Mouse (Mus musculus) neural tube, embryonic 11.5 days (tissue): ENCODE results near the gene Zcchc10. TPM values are rescaled to one million over a fixed set of nuclear protein-coding genes. Genes with fewer than 3 reads are reported as not detected.
"Not testable (repeated sequence)": the region's sequence is repeated elsewhere in the genome, so short reads cannot be mapped to it uniquely, and the experiment has no call there.

Experiments used
- ATAC-seq: fragments of 200-750 bp; cut with Nextera tagmentation; 2 replicates; pipeline ENCODE4 v1.8.0; 2017; ENCODE audit warnings: moderate number of reproducible peaks, mild to moderate bottlenecking, moderate TSS enrichment, moderate library complexity; ENCODE audit not compliant: insufficient read depth, low FRiP score, low TSS enrichment
- DNase-seq: peaks from one replicate; pipeline ENCODE4 v3.0.0-alpha.2; 2015; ENCODE audit warnings: low spot score
- H3K27ac ChIP-seq: fragments of 300-500 bp; sonication (generic); 2 replicates; pipeline ENCODE4 v1.5.1; 2014; ENCODE audit warnings: low read depth, mild to moderate bottlenecking, low read length
- H3K27me3 ChIP-seq: fragments of 300-500 bp; sonication (generic); 2 replicates; pipeline ENCODE4 v1.6.1; 2014; ENCODE audit warnings: mild to moderate bottlenecking, low read length, mixed read lengths; ENCODE audit not compliant: control insufficient read depth, insufficient read depth
- H3K36me3 ChIP-seq: fragments of 300-500 bp; sonication (generic); 2 replicates; pipeline ENCODE4 v1.6.1; 2014; ENCODE audit warnings: mild to moderate bottlenecking, low read length, moderate library complexity, mixed read lengths; ENCODE audit not compliant: control insufficient read depth, insufficient read depth
- H3K4me1 ChIP-seq: fragments of 300-500 bp; sonication (generic); 2 replicates; pipeline ENCODE4 v1.6.1; 2014; ENCODE audit warnings: low read length, mixed read lengths; ENCODE audit not compliant: control insufficient read depth, insufficient read depth
- H3K4me2 ChIP-seq: fragments of 300-500 bp; sonication (generic); 2 replicates; pipeline ENCODE4 v1.6.1; 2014; ENCODE audit warnings: low read depth, mild to moderate bottlenecking, moderate library complexity
- H3K4me3 ChIP-seq: fragments of 300-500 bp; sonication (generic); 2 replicates; pipeline ENCODE4 v1.5.1; 2014; ENCODE audit warnings: low read depth, low read length
- H3K9ac ChIP-seq: fragments of 300-500 bp; sonication (generic); 2 replicates; pipeline ENCODE4 v1.6.1; 2014; ENCODE audit warnings: mild to moderate bottlenecking, low read length
- H3K9me3 ChIP-seq: fragments of 300-500 bp; sonication (generic); 2 replicates; pipeline ENCODE4 v1.6.1; 2016; ENCODE audit warnings: low read length; ENCODE audit not compliant: control insufficient read depth
- WGBS: fragments of 180-500 bp; shearing (Covaris S2); extraction: QIAGEN DNeasy Blood & Tissue Kit; methylation state at CpG from one replicate; pipeline ENCODE4 v1.1.7; 2014; 5-methylcytosine and 5-hydroxymethylcytosine counted together
- polyA plus RNA-seq: library from polyadenylated mRNA; unstranded; fragments of >200 nt; fragmentation: Nextera tagmentation; extraction: Ambion mirVana; gene quantifications from 2 replicates; pipeline ENCODE4 v1.2.1, GENCODE M21; 2014

Zcchc10 gene
- polyA plus RNA-seq, 1 experiment from 2014 or later: 24.8 TPM

DNA sequence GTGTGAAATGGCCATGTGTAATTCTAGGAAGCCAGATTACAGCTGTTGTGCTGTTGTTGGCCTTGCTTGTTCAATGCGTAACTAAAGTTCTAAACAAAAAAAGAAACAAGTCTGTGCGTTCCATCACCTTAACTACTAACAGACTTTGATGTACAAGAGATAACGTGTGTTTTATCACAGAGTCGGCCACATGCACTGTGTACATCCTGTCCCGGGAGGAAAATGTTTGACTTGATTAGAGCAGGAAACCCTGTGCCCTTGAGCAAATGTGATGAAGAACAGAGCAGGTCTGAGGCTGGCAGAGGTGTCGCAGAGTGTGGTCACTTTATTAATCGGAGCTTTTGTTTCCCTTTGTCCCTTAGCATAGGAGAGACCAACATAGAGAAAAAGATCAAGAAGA lies 5.8 kb downstream of the Zcchc10 start:
- no peak for DNase-seq
- Histone ChIP-seq H3K27ac (no peak overlapping the region), H3K9ac (no peak overlapping the region), H3K36me3 (peaks cover 7% of the 10 kb centered on the region), H3K27me3 (no peaks in the 10 kb centered on the region), H3K4me2 (no peak overlapping the region), H3K9me3 (no peaks in the 10 kb centered on the region), H3K4me1 (no peaks in the 10 kb centered on the region), H3K4me3 (no peak overlapping the region)
- ATAC-seq: no peak
- WGBS: 96% methylated on average over 7 of the region's 7 CpGs

- no peak overlapping the region for H3K4me2 ChIP-seq
- 94% methylated on average over 6 of the region's 6 CpGs for WGBS
- DNase-seq (no peak), ATAC-seq (no peak)
- H3K9ac ChIP-seq: no peak overlapping the region
- H3K4me3 ChIP-seq: no peak overlapping the region
- H3K9me3 ChIP-seq: no peaks in the 10 kb centered on the region
- no peak overlapping the region for H3K27ac ChIP-seq
- peaks cover 7% of the 10 kb centered on the region for H3K36me3 ChIP-seq
- no peaks in the 10 kb centered on the region for H3K27me3 ChIP-seq
- no peaks in the 10 kb centered on the region for H3K4me1 ChIP-seq
These were observed 6.6 kb downstream of the Zcchc10 start for GRCm38 (mm10) chr11:53331121-53331520.

DNA sequence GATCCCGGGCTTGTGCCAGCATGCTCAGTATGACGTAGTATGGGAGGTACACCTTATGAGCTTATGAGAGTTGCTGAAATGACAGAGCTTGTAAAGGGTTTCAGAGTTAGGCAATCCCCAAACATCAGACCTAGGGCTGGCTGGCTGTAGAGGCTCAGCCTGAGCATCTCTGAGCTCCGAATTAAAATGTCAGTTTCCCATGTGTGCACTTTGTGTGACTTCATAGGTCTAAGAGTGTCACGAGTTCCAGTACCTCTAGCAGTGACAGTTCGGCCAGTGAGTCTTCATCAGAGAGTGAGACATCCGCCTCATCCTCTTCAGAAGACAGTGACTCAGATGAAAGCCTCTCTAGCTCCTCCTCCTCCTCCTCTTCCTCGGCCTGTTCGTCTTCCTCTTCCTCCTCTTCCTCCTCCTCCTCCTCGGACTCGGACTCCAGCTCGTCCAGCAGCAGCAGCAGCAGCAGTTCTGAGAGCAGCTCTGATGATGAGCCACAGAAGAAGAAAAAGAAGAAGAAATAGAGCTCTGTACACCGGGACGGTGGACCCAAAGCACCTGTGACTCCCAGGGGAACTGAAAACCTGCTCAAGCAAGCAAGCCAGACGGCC lies 7.7 kb downstream of the Zcchc10 start:
- ATAC-seq: no peak
- WGBS: 88% methylated on average over 14 of the region's 14 CpGs
- Histone ChIP-seq H3K4me3 (no peak overlapping the region), H3K27ac (no peak overlapping the region), H3K4me1 (no peaks in the 10 kb centered on the region), H3K27me3 (no peaks in the 10 kb centered on the region), H3K9me3 (no peaks in the 10 kb centered on the region), H3K36me3 (peaks cover 7% of the 10 kb centered on the region), H3K4me2 (no peak overlapping the region), H3K9ac (no peak overlapping the region)
- no peak for DNase-seq

DNA sequence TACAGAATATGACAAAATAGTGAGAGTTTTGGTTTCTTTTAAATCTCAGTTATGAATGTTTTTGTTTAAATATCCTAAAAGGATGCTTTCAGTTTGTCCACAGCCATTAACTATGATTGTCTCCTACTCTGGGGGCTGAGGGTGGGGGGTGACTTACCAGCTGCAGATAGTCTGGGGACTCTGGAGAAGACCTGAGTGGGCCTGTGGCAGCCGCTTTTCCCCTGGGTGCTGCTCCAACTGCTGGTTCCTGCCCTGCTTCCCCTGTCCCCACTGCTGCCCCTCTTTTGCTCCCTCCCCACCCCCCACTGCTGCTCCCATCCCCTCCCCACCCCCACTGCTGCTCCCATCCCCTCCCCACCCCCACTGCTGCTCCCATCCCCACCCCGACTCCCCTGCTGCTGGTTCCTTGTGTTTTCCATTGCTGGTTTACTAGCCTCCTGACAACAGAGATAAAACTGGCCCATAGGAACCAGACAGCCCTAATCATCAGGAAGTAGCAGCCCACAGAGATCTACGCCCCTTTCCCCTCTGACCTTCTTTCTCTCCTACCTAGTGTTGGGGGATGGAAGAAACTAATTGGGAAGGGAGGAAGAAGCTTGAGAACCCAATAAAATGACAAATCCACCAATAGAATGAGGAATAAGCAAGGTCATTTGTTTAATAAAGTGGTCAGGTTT lies 11.2 kb downstream of the Zcchc10 start:
- 23% methylated on average over 3 of the region's 3 CpGs for WGBS
- no peak overlapping the region for H3K9ac ChIP-seq
- DNase-seq: no peak
- H3K4me1 ChIP-seq: no peaks in the 10 kb centered on the region
- H3K9me3 ChIP-seq: no peaks in the 10 kb centered on the region
- peaks cover 3% of the 10 kb centered on the region for H3K36me3 ChIP-seq
- H3K27me3 ChIP-seq: no peaks in the 10 kb centered on the region
- H3K27ac ChIP-seq: no peak overlapping the region
- H3K4me2 ChIP-seq: no peak overlapping the region
- ATAC-seq: no peak
- no peak overlapping the region for H3K4me3 ChIP-seq

- DNase-seq: no peak
- Histone ChIP-seq H3K36me3 (peaks cover 3% of the 10 kb centered on the region), H3K4me3 (no peak overlapping the region), H3K4me2 (no peak overlapping the region), H3K9me3 (no peaks in the 10 kb centered on the region), H3K27ac (no peak overlapping the region), H3K9ac (no peak overlapping the region), H3K4me1 (no peaks in the 10 kb centered on the region), H3K27me3 (no peaks in the 10 kb centered on the region)
- ATAC-seq: no peak
These were observed 11.7 kb downstream of the Zcchc10 start for GRCm38 (mm10) chr11:53336182-53336571.

DNA sequence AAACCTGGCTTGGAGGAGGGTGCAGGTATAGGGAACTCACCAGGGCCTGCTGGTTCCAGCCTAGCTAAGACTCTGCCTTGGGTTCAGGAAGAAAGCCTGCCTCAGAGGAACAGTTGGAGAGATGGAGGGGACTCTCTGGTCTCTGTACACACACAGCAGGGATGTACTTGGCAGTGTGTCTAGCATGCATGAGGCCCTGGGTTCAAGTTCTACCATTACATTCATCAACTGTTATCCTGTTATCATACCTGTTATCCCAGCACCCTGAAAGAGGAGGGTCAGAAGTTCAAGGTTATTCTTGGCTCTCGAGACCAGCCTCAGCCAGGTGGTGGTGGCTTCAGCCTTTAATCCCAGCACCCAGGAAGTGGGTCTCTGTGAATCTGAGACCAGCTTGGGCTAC lies 12.4 kb downstream of the Zcchc10 start:
- Histone ChIP-seq H3K9me3 (no peaks in the 10 kb centered on the region), H3K4me1 (no peaks in the 10 kb centered on the region), H3K9ac (no peak overlapping the region), H3K27ac (no peak overlapping the region), H3K4me3 (no peak overlapping the region), H3K36me3 (peaks cover 2% of the 10 kb centered on the region), H3K27me3 (no peaks in the 10 kb centered on the region), H3K4me2 (no peak overlapping the region)
- DNase-seq (no peak), ATAC-seq (no peak)
- WGBS: 70% methylated on average over 1 of the region's 1 CpGs

DNA sequence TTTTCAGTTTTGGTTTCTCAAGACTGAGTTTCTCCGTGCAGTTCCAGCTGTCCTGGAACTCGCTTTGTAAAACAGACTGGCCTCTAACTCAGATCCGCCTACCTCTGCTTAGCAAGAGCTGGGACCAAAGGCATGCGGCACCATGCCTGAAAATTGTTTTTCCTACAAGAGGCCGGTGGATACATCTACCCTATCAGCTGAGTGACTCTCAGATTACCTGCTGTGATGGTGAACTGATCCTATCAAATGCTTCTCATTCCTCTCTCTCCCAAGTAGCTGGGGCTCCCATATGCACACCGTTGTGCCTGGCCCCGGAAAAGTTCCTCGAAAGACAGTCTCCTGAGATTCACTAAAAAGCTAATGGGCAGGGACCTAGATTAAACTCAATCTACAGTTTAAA lies 13.2 kb downstream of the Zcchc10 start:
- H3K36me3 ChIP-seq: no peaks in the 10 kb centered on the region
- WGBS: 71% methylated on average over 8 of the region's 8 CpGs
- H3K27ac ChIP-seq: no peak overlapping the region

DNA sequence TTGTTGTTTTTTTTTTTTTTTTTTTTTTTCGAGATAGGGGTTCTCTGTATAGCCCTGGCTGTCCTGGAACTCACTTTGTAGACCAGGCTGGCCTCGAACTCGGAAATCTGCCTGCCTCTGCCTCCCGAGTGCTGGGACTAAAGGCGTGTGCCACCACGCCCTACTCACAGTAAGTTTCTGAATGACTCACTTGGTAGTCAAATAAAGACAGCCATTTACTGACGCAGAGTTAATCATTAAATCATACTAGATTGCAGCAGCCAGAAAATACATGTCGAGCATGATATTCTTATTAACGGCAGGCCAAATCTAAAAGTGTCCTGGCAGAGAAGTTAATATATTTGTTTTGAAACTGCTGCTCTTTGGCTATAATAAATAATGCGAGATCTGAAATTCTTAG lies 16.5 kb downstream of the Zcchc10 start:
- not testable (repeated sequence) for H3K9ac ChIP-seq, H3K27me3 ChIP-seq, H3K4me1 ChIP-seq, DNase-seq, H3K4me2 ChIP-seq, H3K4me3 ChIP-seq, ATAC-seq, H3K36me3 ChIP-seq, H3K27ac ChIP-seq, H3K9me3 ChIP-seq
- WGBS: 90% methylated on average over 10 of the region's 10 CpGs

More for the DNA sequence above, 13.2 kb downstream of the Zcchc10 start:
- ATAC-seq: no peak
- H3K9ac ChIP-seq: no peak overlapping the region
- no peak overlapping the region for H3K4me2 ChIP-seq
- no peaks in the 10 kb centered on the region for H3K9me3 ChIP-seq
- no peak overlapping the region for H3K4me3 ChIP-seq
- DNase-seq: no peak
- H3K27me3 ChIP-seq: no peaks in the 10 kb centered on the region
- H3K4me1 ChIP-seq: no peaks in the 10 kb centered on the region

DNA sequence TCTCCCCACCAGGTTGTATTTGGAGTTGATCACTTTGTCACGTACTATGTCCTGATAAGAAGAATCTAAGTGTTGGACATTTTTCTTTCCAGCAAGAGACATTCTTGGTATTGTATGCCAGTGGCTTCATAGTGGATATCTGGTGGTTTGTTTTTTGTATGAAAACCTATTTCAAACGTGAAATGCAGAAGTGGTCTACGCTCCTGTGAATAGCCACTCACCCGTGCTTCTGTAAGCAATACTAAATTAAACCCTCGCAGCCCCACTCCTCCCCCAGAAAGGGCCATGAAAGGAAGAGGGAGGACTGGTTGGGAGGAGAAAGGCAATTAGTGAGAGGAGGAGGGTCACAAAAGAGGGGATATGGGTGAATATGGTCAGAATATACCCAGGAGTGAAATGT lies 18.2 kb downstream of the Zcchc10 start:
- H3K9me3 ChIP-seq: no peaks in the 10 kb centered on the region
- no peaks in the 10 kb centered on the region for H3K4me1 ChIP-seq
- no peak overlapping the region for H3K4me2 ChIP-seq
- no peak overlapping the region for H3K4me3 ChIP-seq
- DNase-seq: no peak
- no peak overlapping the region for H3K9ac ChIP-seq
- no peak for ATAC-seq
- H3K27me3 ChIP-seq: no peaks in the 10 kb centered on the region
- no peaks in the 10 kb centered on the region for H3K36me3 ChIP-seq
- WGBS: 66% methylated on average over 5 of the region's 5 CpGs
- H3K27ac ChIP-seq: no peak overlapping the region
